Mouse (Mus musculus) brain, adult 2 months (tissue): ENCODE results near the gene Otud4.
A peak's percentile ranks its signal among the peaks of the same experiment; 100 is the strongest.

Experiments
- DNase-seq: peaks from one replicate; pipeline ENCODE4 v3.0.0; 2011; ENCODE audit warnings: low read depth, low spot score

Gene Otud4

GRCm38 (mm10) chr8:79639586-79640451, at the start of gene Otud4:
Otud4 (plus strand) TSS chr8:79639618.
- peak; percentile 65 for DNase-seq

- DNase-seq, result no peak
Measured at GRCm38 (mm10) chr8:79600962-79601361, 38.5 kb upstream of the Otud4 start.

- DNase-seq, result peak; percentile 42
Measured at GRCm38 (mm10) chr8:79603204-79603603, 36.2 kb upstream of the Otud4 start.

GRCm38 (mm10) chr8:79606225-79606624, 33.2 kb upstream of the Otud4 start:
- no peak for DNase-seq

- no peak for DNase-seq
Measured at GRCm38 (mm10) chr8:79606751-79607300, 32.6 kb upstream of the Otud4 start.

GRCm38 (mm10) chr8:79608701-79609100, 30.7 kb upstream of the Otud4 start:
- no peak for DNase-seq

- DNase-seq, result no peak
Measured at GRCm38 (mm10) chr8:79610268-79610667, 29.1 kb upstream of the Otud4 start.

GRCm38 (mm10) chr8:79612298-79612697, 27.1 kb upstream of the Otud4 start:
- DNase-seq, result peak; percentile 53

- DNase-seq, result peak; percentile 10
Measured at GRCm38 (mm10) chr8:79612965-79613364, 26.5 kb upstream of the Otud4 start.

- DNase-seq, result no peak
Measured at GRCm38 (mm10) chr8:79615741-79616350, 23.6 kb upstream of the Otud4 start.

- no peak for DNase-seq
Measured at GRCm38 (mm10) chr8:79618906-79619305, 20.5 kb upstream of the Otud4 start.

- DNase-seq, result no peak
Measured at GRCm38 (mm10) chr8:79619353-79619752, 20.1 kb upstream of the Otud4 start.

- no peak for DNase-seq
Measured at GRCm38 (mm10) chr8:79620000-79620399, 19.4 kb upstream of the Otud4 start.

- DNase-seq, result no peak
Measured at GRCm38 (mm10) chr8:79620489-79621276, 18.7 kb upstream of the Otud4 start.

- DNase-seq, result no peak
Measured at GRCm38 (mm10) chr8:79622346-79622745, 17.1 kb upstream of the Otud4 start.

- DNase-seq, result no peak
Measured at GRCm38 (mm10) chr8:79623351-79623750, 16.1 kb upstream of the Otud4 start.

GRCm38 (mm10) chr8:79624416-79624815, 15.0 kb upstream of the Otud4 start:
- no peak for DNase-seq

GRCm38 (mm10) chr8:79626213-79626612, 13.2 kb upstream of the Otud4 start:
- DNase-seq, result no peak

- DNase-seq, result no peak
Measured at GRCm38 (mm10) chr8:79635491-79635890, 3.9 kb upstream of the Otud4 start.

- DNase-seq, result no peak
Measured at GRCm38 (mm10) chr8:79636151-79636550, 3.3 kb upstream of the Otud4 start.

GRCm38 (mm10) chr8:79637237-79637636, 2.2 kb upstream of the Otud4 start:
- no peak for DNase-seq
